Mouse (Mus musculus): ENCODE data around the gene Mea1.

Gene Mea1

GRCm38 (mm10) chr17:46669911-46670310, 8.7 kb upstream of the Mea1 start:
- no peak for DNase-seq (ENCODE audit: low spot score)

GRCm38 (mm10) chr17:46673850-46674529, 4.6 kb upstream of the Mea1 start, which contains the start of gene Rrp36:
Rrp36 (minus strand) TSS chr17:46674352.
- DNase-seq (ENCODE audit: low spot score), result peak; percentile 66

GRCm38 (mm10) chr17:46674530-46675283, 3.9 kb upstream of the Mea1 start:
- no peak for DNase-seq (ENCODE audit: low spot score)

DNA sequence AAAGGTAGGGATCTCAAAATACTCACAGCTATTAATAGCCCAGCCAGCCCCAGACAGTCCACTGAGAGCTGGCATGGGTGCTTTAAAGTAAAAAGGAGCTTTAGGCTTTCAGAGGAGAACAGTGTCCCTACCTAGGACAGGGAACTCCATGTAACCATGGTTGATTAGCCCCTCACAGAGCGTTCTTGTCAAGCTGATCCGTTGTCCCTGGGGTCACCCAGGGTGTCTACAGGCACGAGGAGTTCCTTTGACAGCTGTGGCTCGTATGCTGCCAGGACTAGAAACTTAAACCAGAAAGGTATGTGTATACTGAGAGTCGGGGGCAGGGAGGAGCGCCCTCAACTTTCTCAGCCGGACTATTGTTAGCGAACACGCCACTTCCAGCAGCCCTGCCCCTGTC, 318 bp downstream of the Mea1 start:
- no peak for DNase-seq (ENCODE audit: low spot score)

DNA sequence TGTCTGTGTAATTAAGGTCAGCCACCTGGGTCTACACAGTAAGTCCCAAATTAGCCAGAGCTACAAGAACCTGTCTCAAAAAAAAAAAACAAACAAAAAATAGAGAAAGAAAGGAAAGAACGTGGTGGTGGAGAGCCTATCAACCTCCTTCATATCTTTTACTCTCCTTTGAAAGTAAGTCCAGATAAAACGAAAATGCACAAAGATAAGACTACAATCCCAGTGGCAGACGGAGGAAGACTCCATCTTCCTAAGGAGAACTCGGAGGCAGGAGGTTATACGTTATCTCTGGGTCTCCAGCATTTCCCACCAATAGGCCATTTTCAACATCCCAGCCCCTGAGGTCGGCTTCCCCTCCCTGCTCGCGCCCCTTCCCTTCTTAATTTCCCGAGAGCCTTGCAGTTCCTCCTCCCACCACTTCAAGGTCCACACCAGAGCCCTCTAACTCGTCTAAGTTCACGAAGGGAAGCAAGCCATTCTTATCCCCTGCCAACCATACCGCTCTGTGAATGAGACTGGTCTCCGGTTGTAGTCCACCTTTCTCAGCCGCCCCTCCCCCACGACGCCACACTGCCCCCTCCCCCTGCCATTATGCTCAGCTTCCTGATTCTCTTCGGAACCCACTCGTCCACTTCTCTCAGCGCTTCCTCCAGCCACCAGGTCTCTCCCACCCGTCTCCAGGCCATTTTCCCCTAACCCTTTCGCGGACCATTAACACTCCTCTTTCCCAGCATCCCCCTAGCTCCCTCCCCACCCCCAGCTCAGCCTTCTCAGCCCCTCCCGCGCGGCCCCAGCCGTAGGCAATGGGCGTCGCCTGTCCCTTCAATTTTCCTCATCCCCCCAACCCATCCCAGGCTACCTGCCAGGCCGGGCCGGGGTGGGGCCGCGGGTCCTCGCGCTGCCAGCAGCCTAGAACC, 1.5 kb downstream of the Mea1 start:
- DNase-seq (ENCODE audit: low spot score), result no peak

- DNase-seq (ENCODE audit: low spot score), result peak; percentile 95
Measured at GRCm38 (mm10) chr17:46680760-46681373, 2.3 kb downstream of the Mea1 start, which contains the start of gene Klhdc3. Klhdc3 (minus strand) TSS chr17:46680914.

- no peak for DNase-seq (ENCODE audit: low spot score)
Measured at GRCm38 (mm10) chr17:46681466-46682118, 3.0 kb downstream of the Mea1 start.

DNA sequence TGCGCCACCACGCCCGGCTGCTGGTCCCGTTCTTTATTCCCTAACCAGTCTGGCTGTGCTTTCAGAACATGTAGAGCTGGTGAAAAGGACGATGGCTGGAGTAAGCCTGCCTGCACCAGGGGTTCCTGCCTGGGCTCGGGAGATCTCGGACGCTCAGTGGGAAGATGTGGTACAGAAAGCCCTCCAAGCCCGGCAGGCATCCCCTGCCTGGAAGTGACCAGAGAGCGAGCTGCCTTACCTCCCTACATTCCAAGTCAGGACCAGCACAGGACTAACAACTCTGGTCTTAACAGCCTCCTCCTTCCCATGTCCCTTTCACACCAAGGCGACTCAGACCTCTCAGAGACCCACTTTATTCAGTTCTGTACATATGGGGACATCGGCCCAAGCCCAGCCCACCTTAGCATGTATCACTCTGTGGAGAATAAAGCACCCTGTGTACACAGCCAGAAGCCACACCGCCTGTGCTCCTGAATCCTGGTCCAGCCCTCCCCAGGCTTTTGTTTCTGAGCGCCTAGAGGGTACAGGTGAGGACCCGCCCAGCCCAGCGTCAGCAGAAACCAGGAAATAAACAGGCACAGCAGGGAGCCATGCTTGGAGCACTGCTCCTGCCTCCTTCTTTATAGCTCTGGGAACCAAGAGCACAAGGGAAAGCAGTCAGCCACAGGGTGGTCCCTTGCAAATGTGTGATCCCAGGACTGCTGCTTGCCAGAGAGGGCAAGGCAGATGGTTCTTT, 4.2 kb downstream of the Mea1 start:
- no peak for DNase-seq (ENCODE audit: low spot score)

- DNase-seq (ENCODE audit: low spot score), result no peak
Measured at GRCm38 (mm10) chr17:46685913-46686312, 7.3 kb downstream of the Mea1 start.

DNA sequence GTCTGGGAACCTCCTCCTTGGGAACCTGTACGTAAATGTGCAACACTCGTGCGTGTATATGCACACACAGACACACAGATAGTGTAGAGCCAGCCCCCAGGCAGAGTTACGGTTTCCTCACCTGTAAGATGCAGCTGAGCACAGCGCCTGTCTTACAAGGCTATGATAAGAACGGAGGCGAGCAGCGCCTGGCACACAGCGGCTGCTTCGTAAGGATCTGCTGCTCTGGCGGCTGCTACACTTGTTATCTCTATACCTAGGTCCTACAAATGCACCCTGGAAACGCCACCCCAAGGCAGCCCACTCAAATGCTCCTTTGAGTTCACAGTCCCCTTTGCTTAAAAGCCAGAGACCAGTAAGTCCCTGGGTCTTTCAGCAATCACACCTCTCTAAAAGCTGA, 12.1 kb downstream of the Mea1 start:
- DNase-seq (ENCODE audit: low spot score), result no peak

GRCm38 (mm10) chr17:46691390-46691789, 12.8 kb downstream of the Mea1 start:
- DNase-seq (ENCODE audit: low spot score), result no peak

DNA sequence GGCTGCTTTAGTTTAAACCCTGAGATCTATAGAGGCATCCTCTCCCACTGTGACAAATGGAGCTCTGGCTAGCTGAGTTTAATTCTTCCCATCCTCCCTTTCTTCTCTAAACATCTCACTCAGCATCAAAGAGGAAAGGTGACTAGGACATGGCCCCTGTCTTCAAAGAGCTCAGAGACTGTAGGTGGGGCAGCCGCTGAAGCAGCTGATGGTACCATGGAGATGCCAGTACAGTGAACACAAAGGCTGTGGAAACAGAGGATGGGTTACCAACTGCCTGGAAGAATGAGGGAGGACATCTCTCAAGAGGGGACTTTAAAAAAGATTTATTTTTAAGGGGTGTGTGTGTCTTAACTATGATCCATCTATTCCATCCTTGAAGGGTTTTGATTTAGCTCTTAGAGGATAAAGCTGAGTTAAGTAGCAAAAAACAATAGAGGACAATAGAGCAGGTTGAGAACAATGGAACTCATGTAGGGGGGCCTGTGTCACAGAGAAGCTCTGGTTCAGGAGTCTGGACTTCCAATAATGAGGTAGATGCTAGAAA, 16.0 kb downstream of the Mea1 start:
- DNase-seq (ENCODE audit: low spot score), result no peak

GRCm38 (mm10) chr17:46698515-46698914, 19.9 kb downstream of the Mea1 start:
- DNase-seq (ENCODE audit: low spot score), result no peak

GRCm38 (mm10) chr17:46699245-46699644, 20.7 kb downstream of the Mea1 start:
- DNase-seq (ENCODE audit: low spot score), result no peak

DNA sequence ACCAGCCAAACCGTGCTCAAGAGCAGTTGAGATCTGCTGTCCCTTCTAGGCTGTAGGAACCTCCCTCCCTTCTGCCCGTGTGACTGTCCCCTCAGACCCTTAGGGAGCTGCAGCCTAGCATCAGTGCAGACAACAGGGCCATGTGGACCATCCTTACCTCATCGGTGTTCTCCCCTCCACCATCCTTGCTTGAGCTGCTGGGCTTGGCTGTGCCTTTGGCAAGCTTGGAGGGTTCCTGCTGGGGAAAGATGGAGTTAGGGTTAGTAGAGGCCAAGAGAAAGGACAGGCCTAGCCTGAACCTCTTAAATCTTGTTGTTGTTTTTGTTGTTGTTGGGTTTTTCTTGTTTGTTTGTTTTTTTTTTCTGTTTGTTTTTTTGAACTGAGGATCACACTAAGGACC, 21.3 kb downstream of the Mea1 start:
- no peak for DNase-seq (ENCODE audit: low spot score)

DNA sequence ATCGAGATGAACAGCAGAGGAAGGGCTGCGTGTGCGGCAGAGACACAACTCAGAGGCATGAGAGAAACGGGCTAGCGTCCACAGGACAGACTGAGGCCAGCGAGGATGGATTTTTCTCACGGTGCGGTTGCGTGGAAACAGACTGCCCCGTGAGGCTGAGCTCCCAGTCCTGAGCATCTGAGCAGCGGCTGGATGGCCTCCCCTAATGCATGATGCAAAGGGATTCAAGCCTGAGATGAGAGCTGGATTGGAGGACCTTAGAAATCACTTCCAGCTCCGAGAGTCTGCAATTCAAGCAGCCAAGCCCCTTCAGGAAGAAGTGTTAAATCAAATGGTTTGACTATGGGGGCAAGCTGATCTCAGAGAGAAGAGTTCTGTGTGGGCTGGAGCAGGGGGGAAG, 22.9 kb downstream of the Mea1 start:
- no peak for DNase-seq (ENCODE audit: low spot score)

DNA sequence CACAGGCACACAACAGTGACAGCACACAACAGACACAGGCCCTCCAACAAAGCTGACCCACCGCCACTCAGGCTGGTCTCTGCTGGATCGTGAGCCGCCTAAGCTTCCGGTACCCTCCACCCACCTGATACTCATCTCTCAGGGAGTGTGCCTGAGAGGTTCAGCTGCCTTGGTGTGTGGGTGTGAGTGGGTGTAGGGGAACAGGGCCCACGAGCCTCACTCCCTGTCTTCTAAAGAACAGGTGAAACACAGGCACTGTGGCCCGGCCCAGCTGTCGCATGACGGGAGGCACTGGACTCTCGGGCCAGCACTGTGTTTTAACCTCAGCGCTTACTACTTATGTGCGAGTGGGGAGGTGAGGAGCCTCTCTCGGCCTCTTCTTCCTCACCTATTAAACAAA, 23.5 kb downstream of the Mea1 start:
- DNase-seq (ENCODE audit: low spot score), result no peak

GRCm38 (mm10) chr17:46702506-46702905, 23.9 kb downstream of the Mea1 start:
- no peak for DNase-seq (ENCODE audit: low spot score)

DNA sequence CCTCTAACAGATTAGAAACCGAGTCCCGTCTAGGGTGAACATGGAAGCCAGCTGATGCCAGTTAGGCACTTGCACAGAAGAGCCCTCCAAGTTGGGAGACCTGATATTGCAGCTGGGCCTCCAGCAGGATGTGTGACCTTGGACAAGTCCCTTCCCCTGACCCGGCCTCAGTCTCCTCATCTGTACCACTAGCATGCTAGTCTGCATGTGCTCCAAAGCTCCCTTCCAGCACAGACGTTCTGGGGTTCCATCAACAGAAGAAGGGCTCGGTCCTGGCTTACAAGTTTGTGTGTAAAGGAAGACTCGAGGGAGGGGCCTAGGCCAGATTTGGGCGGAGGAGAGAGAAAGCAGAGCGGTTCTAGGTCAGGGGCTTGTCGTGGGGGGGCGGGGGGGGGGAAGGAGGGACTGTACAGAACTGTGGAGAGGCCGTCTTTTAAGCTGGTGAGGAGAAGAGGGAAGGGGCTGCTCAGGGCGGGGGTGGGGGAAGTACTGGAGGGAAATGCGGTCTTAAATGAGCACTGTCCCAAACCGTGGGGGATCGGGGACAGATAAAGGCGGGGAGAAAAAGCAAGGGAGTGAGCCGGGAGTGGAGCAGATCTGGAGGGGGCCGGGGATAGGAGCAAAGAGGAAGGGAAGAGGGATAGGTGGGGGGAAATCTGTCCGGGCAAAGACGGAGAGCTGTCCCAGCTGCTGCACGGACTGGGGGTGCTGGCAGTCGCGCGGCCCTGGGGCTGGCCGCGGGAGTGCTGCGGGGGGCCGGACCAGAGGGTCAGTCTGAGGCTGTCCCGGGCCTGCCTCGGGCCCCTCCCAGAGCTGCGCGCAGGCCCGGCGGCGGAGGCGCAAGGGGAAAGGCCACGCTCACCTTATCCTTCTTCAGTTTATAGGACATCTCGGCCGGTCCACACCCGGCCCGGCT, 25.6 kb downstream of the Mea1 start:
- no peak for DNase-seq (ENCODE audit: low spot score)
